Mouse (Mus musculus): Measurements from ENCODE around the gene Prokr2. TPM values are rescaled to one million over a fixed set of nuclear protein-coding genes. Genes with fewer than 3 reads are reported as not detected.

Gene Prokr2
- total RNA-seq, 1 experiment from 2014 or later, result not detected

Other genes with a start within 250 kb of the Prokr2 start
- gene Slc23a2, start 240.3 kb downstream of the Prokr2 start, total RNA-seq (2021), result 61.4 and 68.0 TPM in 2 replicates
- 46.2 and 46.4 TPM in 2 replicates for gene Tmem230, start 137.6 kb downstream of the Prokr2 start, total RNA-seq (2021)
- 92.6 and 103 TPM in 2 replicates for gene Pcna, start 132.1 kb downstream of the Prokr2 start, total RNA-seq (2021)
- 70.5 and 91.0 TPM in 2 replicates for gene Cds2, start 122.3 kb downstream of the Prokr2 start, total RNA-seq (2021)
- 40.1 and 57.3 TPM in 2 replicates for gene Gpcpd1, start 202.3 kb upstream of the Prokr2 start, total RNA-seq (2021)